Mouse (Mus musculus): ENCODE results near the gene Prdm2. TPM values are rescaled to one million over a fixed set of nuclear protein-coding genes. Genes with fewer than 3 reads are reported as not detected.
A peak's percentile ranks its signal among the peaks of the same experiment; 100 is the strongest.

Gene Prdm2
- 10 to 100 TPM; 31.6 to 34.6 TPM for total RNA-seq (2021)
- long read RNA-seq, experiment 1, partial matches to known transcripts: 1 of 3 reads
- long read RNA-seq, experiment 1, other reads (novel, unspliced or antisense): 2 of 3 reads
- long read RNA-seq, experiment 2, partial matches to known transcripts: 2 of 2 reads
- long read RNA-seq, experiment 2, other reads (novel, unspliced or antisense): 0 of 2 reads

- peak; percentile 36 to 69 for DNase-seq (ENCODE audit: low spot score in 2 of 2)
- intact Hi-C loops (cut with DNase I): loop anchor here (2.0 to 10.0 kb wide), 2 partner anchors 50 to 98 kb away; no protein-coding TSS in a partner anchor
These were observed at the start of gene Prdm2 for GRCm38 (mm10) chr4:143212341-143213174. Gene Prdm2 (minus strand): TSS chr4:143212995.

- DNase-seq (ENCODE audit: low spot score in 2 of 2): peak in 1 of 2 experiments; percentile 43
- intact Hi-C loops (cut with DNase I): loop anchor here (5.0 kb wide), 1 partner anchor 122 kb away; no protein-coding TSS in a partner anchor
These were observed 47.0 kb upstream of the Prdm2 start for GRCm38 (mm10) chr4:143259718-143260349.

- intact Hi-C loops (cut with DNase I): loop anchor here (5.0 kb wide), 1 partner anchor 124 kb away; no protein-coding TSS in a partner anchor
- peak in 1 of 2 experiments; percentile 42 for DNase-seq (ENCODE audit: low spot score in 2 of 2)
These were observed 45.7 kb upstream of the Prdm2 start for GRCm38 (mm10) chr4:143258517-143258916.

- intact Hi-C loops (cut with DNase I): loop anchor here (5.0 kb wide), 1 partner anchor 124 kb away; no protein-coding TSS in a partner anchor
- DNase-seq (ENCODE audit: low spot score in 2 of 2): no peak
These were observed 45.2 kb upstream of the Prdm2 start for GRCm38 (mm10) chr4:143257971-143258370.

GRCm38 (mm10) chr4:143255541-143255940 is 42.7 kb upstream of the Prdm2 start:
- intact Hi-C loops (cut with DNase I): loop anchor here (5.0 kb wide), 1 partner anchor 127 kb away; no protein-coding TSS in a partner anchor
- no peak for DNase-seq (ENCODE audit: low spot score in 2 of 2)

- intact Hi-C loops (cut with DNase I): no loop called here
These were observed 40.6 kb upstream of the Prdm2 start for GRCm38 (mm10) chr4:143253356-143253755.

GRCm38 (mm10) chr4:143248050-143248449 is 35.3 kb upstream of the Prdm2 start:
- DNase-seq (ENCODE audit: low spot score in 2 of 2): no peak
- intact Hi-C loops (cut with DNase I): no loop called here

More at GRCm38 (mm10) chr4:143253356-143253755, 40.6 kb upstream of the Prdm2 start:
- no peak for DNase-seq (ENCODE audit: low spot score in 2 of 2)

- no peak for DNase-seq (ENCODE audit: low spot score in 2 of 2)
These were observed 28.5 kb upstream of the Prdm2 start for GRCm38 (mm10) chr4:143241294-143241693.

GRCm38 (mm10) chr4:143239615-143240201 is 26.9 kb upstream of the Prdm2 start:
- intact Hi-C loops (cut with DNase I): no loop called here
- DNase-seq (ENCODE audit: low spot score in 2 of 2): no peak

More at GRCm38 (mm10) chr4:143241294-143241693, 28.5 kb upstream of the Prdm2 start:
- intact Hi-C loops (cut with DNase I): no loop called here

GRCm38 (mm10) chr4:143239117-143239516 is 26.3 kb upstream of the Prdm2 start:
- DNase-seq (ENCODE audit: low spot score in 2 of 2): no peak
- intact Hi-C loops (cut with DNase I): no loop called here

GRCm38 (mm10) chr4:143238241-143239031 is 25.6 kb upstream of the Prdm2 start:
- intact Hi-C loops (cut with DNase I): loop anchor here (1.0 kb wide), 1 partner anchor 210 kb away; no protein-coding TSS in a partner anchor
- peak; percentile 49 to 59 for DNase-seq (ENCODE audit: low spot score in 2 of 2)

GRCm38 (mm10) chr4:143231790-143232422 is 19.1 kb upstream of the Prdm2 start:
- intact Hi-C loops (cut with DNase I): no loop called here
- DNase-seq (ENCODE audit: low spot score in 2 of 2): no peak

GRCm38 (mm10) chr4:143231110-143231509 is 18.3 kb upstream of the Prdm2 start:
- no peak for DNase-seq (ENCODE audit: low spot score in 2 of 2)
- intact Hi-C loops (cut with DNase I): no loop called here

GRCm38 (mm10) chr4:143227976-143228375 is 15.2 kb upstream of the Prdm2 start:
- intact Hi-C loops (cut with DNase I): no loop called here
- DNase-seq (ENCODE audit: low spot score in 2 of 2): no peak

GRCm38 (mm10) chr4:143225886-143226285 is 13.1 kb upstream of the Prdm2 start:
- DNase-seq (ENCODE audit: low spot score in 2 of 2): no peak
- intact Hi-C loops (cut with DNase I): no loop called here

- intact Hi-C loops (cut with DNase I): loop anchor here (10.0 kb wide), 1 partner anchor 105 kb away; no protein-coding TSS in a partner anchor
- no peak for DNase-seq (ENCODE audit: low spot score in 2 of 2)
These were observed 6.5 kb upstream of the Prdm2 start for GRCm38 (mm10) chr4:143219316-143219751.

- no peak for DNase-seq (ENCODE audit: low spot score in 2 of 2)
- intact Hi-C loops (cut with DNase I): loop anchor here (10.0 kb wide), 1 partner anchor 104 kb away; no protein-coding TSS in a partner anchor
These were observed 6.1 kb upstream of the Prdm2 start for GRCm38 (mm10) chr4:143218858-143219257.

- no peak for DNase-seq (ENCODE audit: low spot score in 2 of 2)
- intact Hi-C loops (cut with DNase I): loop anchor here (10.0 kb wide), 1 partner anchor 102 kb away; no protein-coding TSS in a partner anchor
These were observed 4.4 kb upstream of the Prdm2 start for GRCm38 (mm10) chr4:143217189-143217588.
